Mouse (Mus musculus) heart, postnatal 14 days (tissue): ENCODE data around the gene Snapin. TPM values are rescaled to one million over a fixed set of nuclear protein-coding genes. Genes with fewer than 3 reads are reported as not detected.

Experiments used
- DNase-seq, 2 experiments: peaks; one replicate each; pipeline ENCODE4 v3.0.0; 2021 to 2022
- intact Hi-C: fragments of 180-260 bp; cut with DNase I; formaldehyde crosslinking; loops from one replicate; pipeline ENCODE4 v1.15.1; 2025
- total RNA-seq, 2 experiments: library from RNA; stranded (reverse); gene quantifications; 2 replicates each; pipeline ENCODE4 v1.2.3; 2021

Snapin gene
- total RNA-seq, 2 experiments from 2014 or later = 51.3 to 52.6 TPM

GRCm38 (mm10) chr3:90462579-90462978, 28.3 kb downstream of the Snapin start:
- no peak for DNase-seq
- intact Hi-C loops = loop anchor here (2.0 to 10.0 kb wide), 2 partner anchors 14 to 168 kb away; partner anchors contain the start of gene Gatad2b

- intact Hi-C loops = loop anchor here (2.0 to 10.0 kb wide), 2 partner anchors 13 to 167 kb away; partner anchors contain the start of gene Gatad2b
- DNase-seq = no peak
Observed at GRCm38 (mm10) chr3:90461935-90462334, 28.9 kb downstream of the Snapin start.

- no peak for DNase-seq
- intact Hi-C loops = loop anchor here (10.0 kb wide), 1 partner anchor 166 kb away; the partner anchor contains the start of gene Gatad2b
Observed at GRCm38 (mm10) chr3:90460315-90460714, 30.5 kb downstream of the Snapin start.

GRCm38 (mm10) chr3:90459727-90460126, 31.1 kb downstream of the Snapin start:
- intact Hi-C loops = loop anchor here (10.0 kb wide), 1 partner anchor 165 kb away; the partner anchor contains the start of gene Gatad2b
- DNase-seq = no peak

- intact Hi-C loops = no loop called here
- DNase-seq = no peak
Observed at GRCm38 (mm10) chr3:90454931-90455330, 35.9 kb downstream of the Snapin start.

- no peak for DNase-seq
- intact Hi-C loops = no loop called here
Observed at GRCm38 (mm10) chr3:90451396-90452095, 39.3 kb downstream of the Snapin start.

- no peak for DNase-seq
- intact Hi-C loops = no loop called here
Observed at GRCm38 (mm10) chr3:90450874-90451273, 40.0 kb downstream of the Snapin start.

GRCm38 (mm10) chr3:90448626-90449025, 42.2 kb downstream of the Snapin start:
- no peak for DNase-seq
- intact Hi-C loops = loop anchor here (2.0 kb wide), 1 partner anchor 14 kb away; no protein-coding TSS in a partner anchor

GRCm38 (mm10) chr3:90447123-90447494, 43.7 kb downstream of the Snapin start:
- intact Hi-C loops = no loop called here
- DNase-seq = no peak

GRCm38 (mm10) chr3:90446389-90447122, 44.3 kb downstream of the Snapin start:
- intact Hi-C loops = no loop called here

GRCm38 (mm10) chr3:90445417-90446200, 45.2 kb downstream of the Snapin start:
- no peak for DNase-seq
- intact Hi-C loops = no loop called here

More at GRCm38 (mm10) chr3:90446389-90447122, 44.3 kb downstream of the Snapin start:
- DNase-seq = peak; percentile 92 to 93

- intact Hi-C loops = no loop called here
- DNase-seq = no peak
Observed at GRCm38 (mm10) chr3:90443977-90444376, 46.9 kb downstream of the Snapin start.

- DNase-seq = no peak
- intact Hi-C loops = no loop called here
Observed at GRCm38 (mm10) chr3:90440756-90441155, 50.1 kb downstream of the Snapin start.

Other genes starting within 250 kb of the Snapin start
- gene Creb3l4, start 247.5 kb downstream of the Snapin start, total RNA-seq = not detected
- gene Slc39a1, start 242.9 kb downstream of the Snapin start, total RNA-seq = 10 to 100 TPM; 94.0 to 95.4 TPM
- gene Crtc2, start 236.9 kb downstream of the Snapin start, total RNA-seq = 10 to 100 TPM; 19.5 to 21.7 TPM
- gene Dennd4b, start 225.8 kb downstream of the Snapin start, total RNA-seq = 10 to 100 TPM; 21.1 to 23.6 TPM
- 10 to 100 TPM; 47.2 to 52.9 TPM for gene Gatad2b, start 197.9 kb downstream of the Snapin start, total RNA-seq
- gene Slc27a3, start 101.1 kb downstream of the Snapin start, total RNA-seq = 1 to 10 TPM; 1.9 to 2.6 TPM
- 10 to 100 TPM; 26.4 to 27.2 TPM for gene Ints3, start 57.4 kb downstream of the Snapin start, total RNA-seq
- gene Npr1, start 25.2 kb downstream of the Snapin start, total RNA-seq = 10 to 100 TPM; 25.8 to 33.1 TPM
- 10 to 100 TPM; 35.3 to 39.2 TPM for gene Ilf2, start 14.9 kb downstream of the Snapin start, total RNA-seq
- gene Chtop, start 18.5 kb upstream of the Snapin start, total RNA-seq = 100 to 1,000 TPM; 101 to 123 TPM
- gene S100a1, start 23.4 kb upstream of the Snapin start, total RNA-seq = 100 to 1,000 TPM; 516 to 570 TPM
- 10 to 100 TPM; 29.1 to 29.8 TPM for gene S100a13, start 23.4 kb upstream of the Snapin start, total RNA-seq
- 1 to 10 TPM in 1 of 2 experiments, under 1 TPM in 1; 0.74 to 1.7 TPM for gene S100a14, start 35.8 kb upstream of the Snapin start, total RNA-seq
- 10 to 100 TPM; 77.3 to 86.0 TPM for gene S100a16, start 46.2 kb upstream of the Snapin start, total RNA-seq
- gene S100a3, start 69.5 kb upstream of the Snapin start, total RNA-seq = not detected
- not detected for gene S100a2, start 99.2 kb upstream of the Snapin start, total RNA-seq
- not detected for gene Gm42674, start 110.9 kb upstream of the Snapin start, total RNA-seq
- gene S100a4, start 112.7 kb upstream of the Snapin start, total RNA-seq = 10 to 100 TPM; 12.2 to 14.3 TPM
- gene S100a5, start 117.5 kb upstream of the Snapin start, total RNA-seq = not detected
- 10 to 100 TPM; 62.2 to 71.0 TPM for gene S100a6, start 121.8 kb upstream of the Snapin start, total RNA-seq
- gene S100a7a, start 163.0 kb upstream of the Snapin start, total RNA-seq = under 1 TPM in 1 of 2 experiments, not detected in 1; 0.17 TPM
- gene S100a8, start 177.9 kb upstream of the Snapin start, total RNA-seq = 1 to 10 TPM; 2.6 to 2.8 TPM
- 1 to 10 TPM; 3.7 to 5.4 TPM for gene S100a9, start 204.7 kb upstream of the Snapin start, total RNA-seq
- not detected for gene Pglyrp4, start 235.9 kb upstream of the Snapin start, total RNA-seq